Mouse (Mus musculus) heart, postnatal 0 days (tissue): ENCODE data around the gene Mrpl45.

Experiments
- CTCF ChIP-seq: IDR thresholded peaks from 2 replicates; pipeline ENCODE4 v1.5.1; 2016; ENCODE audit warnings: antibody characterized with exemption, control low read depth, low read depth
- EP300 ChIP-seq: IDR thresholded peaks from 2 replicates; pipeline ENCODE4 v1.6.1; 2016; ENCODE audit warnings: antibody characterized with exemption, low read depth

- peak; percentile 17; the same call in 1 of the 2 replicates for TF ChIP-seq CTCF
- TF ChIP-seq EP300 = no peak
Measured at GRCm38 (mm10) chr11:97314110-97314509, 1.4 kb upstream of the Mrpl45 start.
